30 mouse cellular contexts compared by ENCODE assay signal in the genomic region with DNA sequence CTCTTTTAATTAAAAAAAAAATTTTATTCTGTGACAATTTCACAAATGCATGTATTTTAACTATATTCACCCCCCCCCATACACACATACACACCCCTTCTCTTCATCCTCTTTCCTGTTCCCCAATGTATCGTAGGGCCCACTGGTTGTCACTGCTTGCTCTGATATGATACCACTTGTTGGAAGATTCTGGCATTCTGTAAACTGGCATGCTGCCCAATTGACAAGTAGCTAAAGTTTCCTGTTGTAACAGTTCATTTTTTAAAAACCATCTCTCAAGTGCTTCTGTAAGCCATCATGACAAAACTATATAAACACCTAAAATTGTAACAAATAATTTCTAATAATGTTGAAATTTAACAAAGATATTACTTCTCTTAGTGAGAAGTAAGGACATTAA. TPM values are rescaled to one million over a fixed set of nuclear protein-coding genes. Genes with fewer than 3 reads are reported as not detected.
"Had no signal": no experiment of that assay in that cellular context is flagged by ENCODE, and none has a peak within 500 bp of the region (broad histone marks: within the 10 kb centered on the region; RNA-seq: fewer than 3 reads in every experiment).

No protein-coding gene starts in this region.

- H3K9ac ChIP-seq: limb, embryonic 12.5 days; limb, embryonic 13.5 days; limb, embryonic 15.5 days; liver, embryonic 12.5 days; liver, embryonic 13.5 days; liver, embryonic 14.5 days; liver, embryonic 15.5 days; liver, postnatal 0 days; lung, embryonic 15.5 days; midbrain, embryonic 12.5 days; midbrain, embryonic 13.5 days; midbrain, embryonic 15.5 days; neural tube, embryonic 12.5 days; neural tube, embryonic 13.5 days had no signal

- H3K27ac ChIP-seq: left cerebral cortex, adult 2 months; limb, embryonic 12.5 days; limb, embryonic 13.5 days; limb, embryonic 15.5 days; liver, embryonic 12.5 days; liver, embryonic 13.5 days; liver, embryonic 14.5 days; liver, embryonic 15.5 days; lung, embryonic 15.5 days; macrophage; midbrain, embryonic 10.5 days; neural tube, embryonic 12.5 days had no signal

- H3K4me1 ChIP-seq: liver, embryonic 12.5 days; liver, embryonic 13.5 days; liver, embryonic 15.5 days; megakaryocyte, embryonic 14.5 days; midbrain, embryonic 15.5 days had no signal

- H3K36me3 ChIP-seq: midbrain, embryonic 15.5 days had no signal

- H3K27me3 ChIP-seq: limb, embryonic 12.5 days; limb, embryonic 13.5 days; limb, embryonic 15.5 days; liver, embryonic 12.5 days; liver, embryonic 13.5 days; liver, embryonic 15.5 days; lung, embryonic 15.5 days; megakaryocyte, embryonic 14.5 days; midbrain, embryonic 12.5 days; midbrain, embryonic 13.5 days; midbrain, embryonic 15.5 days; neural tube, embryonic 12.5 days; neural tube, embryonic 13.5 days had no signal

- H3K4me3 ChIP-seq: left cerebral cortex, adult 2 months; limb, embryonic 12.5 days; limb, embryonic 13.5 days; limb, embryonic 15.5 days; liver, embryonic 12.5 days; liver, embryonic 13.5 days; liver, embryonic 15.5 days; lung, embryonic 15.5 days; megakaryocyte, embryonic 14.5 days; midbrain, embryonic 10.5 days; midbrain, embryonic 12.5 days; midbrain, embryonic 13.5 days; midbrain, embryonic 15.5 days; myocyte; neural tube, embryonic 12.5 days; neural tube, embryonic 13.5 days had no signal

- ATAC-seq: liver, embryonic 12.5 days; liver, postnatal 0 days had no signal

- H3K9me3 ChIP-seq: limb, embryonic 12.5 days; limb, embryonic 13.5 days; limb, embryonic 15.5 days; liver, embryonic 12.5 days; liver, embryonic 13.5 days; liver, embryonic 15.5 days; lung, embryonic 15.5 days; midbrain, embryonic 10.5 days; midbrain, embryonic 12.5 days; midbrain, embryonic 13.5 days; midbrain, embryonic 15.5 days; neural tube, embryonic 12.5 days; neural tube, embryonic 13.5 days had no signal

- DNase-seq: left cerebral cortex, postnatal 4 days; liver; liver, embryonic 13.5 days; liver, postnatal 0 days; lung, adult 18-20 months; lung, adult 2 months; lung, postnatal 14 days; lung, postnatal 4 days had no signal

- H3K4me2 ChIP-seq: limb, embryonic 12.5 days; limb, embryonic 13.5 days; limb, embryonic 15.5 days; liver, embryonic 11.5 days; liver, embryonic 12.5 days; liver, embryonic 13.5 days; liver, embryonic 15.5 days; lung, embryonic 15.5 days; midbrain, embryonic 11.5 days; midbrain, embryonic 12.5 days; midbrain, embryonic 13.5 days; midbrain, embryonic 15.5 days; neural tube, embryonic 12.5 days; neural tube, embryonic 13.5 days had no signal

RNA-seq across cellular contexts. Expression of a gene that starts 10.3 kb away (rescaled TPM):
- total RNA-seq: liver, adult 2 months; megakaryocyte progenitor cell, adult 5-6 weeks; megakaryocyte-erythroid progenitor cell, adult 5-6 weeks had no signal
- polyA plus RNA-seq: liver, adult 2 months; macrophage; myocyte had no signal

RNA-seq across cellular contexts. Expression of a gene that starts 51.3 kb away (rescaled TPM):
- polyA plus RNA-seq: liver, embryonic 11.5 days; liver, embryonic 12.5 days; macrophage; myocyte had no signal
